Mouse (Mus musculus): ENCODE results near the gene Setd5.

Setd5 gene

GRCm38 (mm10) chr6:113054552-113055107 lies 22.5 kb upstream of the Setd5 start:
- DNase-seq (ENCODE audit: low read depth, low spot score) = no peak

- no peak for DNase-seq (ENCODE audit: low read depth, low spot score)
These were observed 16.1 kb upstream of the Setd5 start for GRCm38 (mm10) chr6:113060892-113061563.

DNA sequence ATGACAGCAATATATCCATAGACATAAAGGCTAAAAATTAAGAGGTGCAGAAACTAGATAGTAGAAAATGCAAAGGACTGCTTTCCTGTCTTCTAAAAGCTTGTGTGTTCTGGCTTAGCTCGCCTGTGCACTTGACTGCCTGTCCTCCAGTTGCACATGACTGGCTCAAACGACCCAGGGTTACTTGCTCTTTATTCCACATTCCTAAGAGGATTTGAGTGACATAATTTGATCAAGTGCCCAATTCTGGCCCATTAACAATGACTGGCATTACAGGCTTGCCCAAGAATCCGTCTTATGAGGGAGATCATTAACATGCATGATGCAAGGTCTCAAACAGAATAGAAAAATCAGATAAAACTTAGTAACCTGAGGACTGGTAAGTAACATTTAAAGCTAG lies 14.9 kb upstream of the Setd5 start:
- no peak for DNase-seq (ENCODE audit: low read depth, low spot score)

DNA sequence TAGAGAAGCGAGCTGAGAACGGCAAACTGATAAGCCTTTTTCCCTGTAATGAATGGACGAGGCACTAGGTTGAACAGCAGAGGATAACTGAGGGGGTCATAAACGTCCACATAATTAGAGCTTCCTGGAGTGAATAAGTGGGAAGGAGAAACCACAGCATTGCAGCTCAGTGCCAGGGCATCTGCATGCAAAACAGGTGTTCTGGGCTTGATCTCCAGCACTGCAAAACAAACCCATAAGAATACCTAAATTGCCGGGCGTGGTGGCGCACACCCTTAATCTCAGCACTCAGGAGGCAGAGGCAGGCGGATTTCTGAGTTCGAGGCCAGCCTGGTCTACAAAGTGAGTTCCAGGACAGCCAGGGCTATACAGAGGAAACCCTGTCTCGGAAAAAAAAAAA lies 13.8 kb upstream of the Setd5 start:
- DNase-seq (ENCODE audit: low read depth, low spot score) = no peak

GRCm38 (mm10) chr6:113065186-113065585 lies 12.0 kb upstream of the Setd5 start:
- DNase-seq (ENCODE audit: low read depth, low spot score) = no peak

- DNase-seq (ENCODE audit: low read depth, low spot score) = no peak
These were observed 8.0 kb upstream of the Setd5 start for GRCm38 (mm10) chr6:113069154-113069553.

DNA sequence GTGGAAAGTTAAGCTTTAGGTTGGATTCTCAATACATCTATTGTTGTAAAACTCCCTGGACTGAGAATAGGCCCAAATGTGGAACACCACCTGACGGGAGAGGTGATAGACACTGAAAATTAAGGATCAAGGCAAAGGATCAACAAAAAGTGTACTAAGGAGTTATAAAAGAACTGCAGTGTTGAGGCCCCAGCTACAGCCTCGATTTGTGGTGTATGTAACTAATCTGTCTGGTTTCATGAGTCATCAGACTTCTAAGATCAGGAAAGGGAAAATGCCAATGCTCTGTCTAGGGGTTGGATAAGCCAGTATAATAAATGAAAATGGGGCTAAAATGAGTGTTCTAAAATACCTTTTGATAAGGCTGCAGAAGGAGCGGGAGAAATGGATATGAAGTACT lies 1.9 kb upstream of the Setd5 start:
- peak; percentile 30 for DNase-seq (ENCODE audit: low read depth, low spot score)

- DNase-seq (ENCODE audit: low read depth, low spot score) = peak; percentile 89
These were observed 1.0 kb upstream of the Setd5 start for GRCm38 (mm10) chr6:113076012-113076685.

- no peak for DNase-seq (ENCODE audit: low read depth, low spot score)
These were observed 435 bp downstream of the Setd5 start for GRCm38 (mm10) chr6:113077569-113078030.

- DNase-seq (ENCODE audit: low read depth, low spot score) = peak; percentile 49
These were observed 1.0 kb downstream of the Setd5 start for GRCm38 (mm10) chr6:113078031-113078721.

GRCm38 (mm10) chr6:113079492-113079891 lies 2.3 kb downstream of the Setd5 start:
- DNase-seq (ENCODE audit: low read depth, low spot score) = no peak

DNA sequence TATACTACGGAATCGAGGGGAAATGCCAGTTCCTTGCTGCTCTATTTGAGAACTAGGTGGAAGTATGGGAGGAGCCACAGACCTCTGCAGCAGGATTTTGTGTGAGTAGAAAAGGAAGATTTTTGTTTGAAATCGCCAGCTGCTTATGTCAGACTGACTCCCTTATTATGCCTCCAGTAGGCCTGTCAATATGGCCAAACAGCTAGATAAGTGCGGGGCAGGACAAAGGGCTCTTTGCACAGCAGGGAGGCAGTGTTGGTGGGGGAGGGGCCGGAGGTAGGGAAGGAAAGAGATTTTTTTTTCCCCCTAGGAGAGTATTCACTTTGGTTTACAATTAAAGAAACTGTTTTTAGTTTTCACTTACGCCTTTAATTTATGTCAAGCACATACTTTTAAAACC lies 5.1 kb downstream of the Setd5 start:
- no peak for DNase-seq (ENCODE audit: low read depth, low spot score)

- DNase-seq (ENCODE audit: low read depth, low spot score) = no peak
These were observed 7.4 kb downstream of the Setd5 start for GRCm38 (mm10) chr6:113084590-113084989.

DNA sequence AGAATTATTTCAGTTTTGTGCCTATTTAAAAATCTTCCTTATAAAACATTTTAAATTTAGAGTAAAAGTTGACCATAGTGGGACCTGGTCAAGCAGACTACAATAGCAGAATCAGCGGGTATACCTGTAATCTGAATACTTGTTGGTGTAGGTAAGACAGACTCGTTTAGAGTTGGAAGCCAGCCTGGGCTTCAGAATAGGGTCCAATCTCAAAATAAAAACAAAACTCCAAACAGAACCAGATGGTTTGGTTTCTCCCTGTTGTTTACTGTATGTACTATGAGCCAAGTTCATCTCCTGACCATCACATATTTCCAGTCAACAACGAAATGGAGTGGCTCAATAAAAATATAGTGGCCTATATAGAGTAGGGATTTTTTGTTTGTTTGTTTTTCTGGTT lies 16.0 kb downstream of the Setd5 start:
- DNase-seq (ENCODE audit: low read depth, low spot score) = no peak

GRCm38 (mm10) chr6:113095547-113095946 lies 18.4 kb downstream of the Setd5 start:
- no peak for DNase-seq (ENCODE audit: low read depth, low spot score)

DNA sequence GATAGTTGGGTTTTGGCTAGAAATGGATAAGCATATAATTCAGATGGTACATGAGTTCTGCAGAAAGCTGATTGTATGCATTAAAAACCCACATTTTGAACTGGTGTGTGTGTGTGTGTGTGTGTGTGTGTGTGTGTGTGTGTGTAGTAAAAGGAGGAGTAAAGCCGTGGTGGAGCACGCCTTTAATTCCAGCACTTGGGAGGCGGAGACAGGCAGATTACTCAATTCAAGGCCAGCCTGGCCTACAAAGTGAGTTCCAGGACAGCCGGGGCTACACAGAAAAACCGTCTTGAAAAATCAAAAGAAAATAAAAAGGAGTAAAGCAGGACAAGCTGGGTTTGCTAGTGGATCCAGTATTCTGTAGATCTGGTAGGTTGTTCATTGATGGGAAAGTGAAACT lies 20.5 kb downstream of the Setd5 start:
- DNase-seq (ENCODE audit: low read depth, low spot score) = no peak

DNA sequence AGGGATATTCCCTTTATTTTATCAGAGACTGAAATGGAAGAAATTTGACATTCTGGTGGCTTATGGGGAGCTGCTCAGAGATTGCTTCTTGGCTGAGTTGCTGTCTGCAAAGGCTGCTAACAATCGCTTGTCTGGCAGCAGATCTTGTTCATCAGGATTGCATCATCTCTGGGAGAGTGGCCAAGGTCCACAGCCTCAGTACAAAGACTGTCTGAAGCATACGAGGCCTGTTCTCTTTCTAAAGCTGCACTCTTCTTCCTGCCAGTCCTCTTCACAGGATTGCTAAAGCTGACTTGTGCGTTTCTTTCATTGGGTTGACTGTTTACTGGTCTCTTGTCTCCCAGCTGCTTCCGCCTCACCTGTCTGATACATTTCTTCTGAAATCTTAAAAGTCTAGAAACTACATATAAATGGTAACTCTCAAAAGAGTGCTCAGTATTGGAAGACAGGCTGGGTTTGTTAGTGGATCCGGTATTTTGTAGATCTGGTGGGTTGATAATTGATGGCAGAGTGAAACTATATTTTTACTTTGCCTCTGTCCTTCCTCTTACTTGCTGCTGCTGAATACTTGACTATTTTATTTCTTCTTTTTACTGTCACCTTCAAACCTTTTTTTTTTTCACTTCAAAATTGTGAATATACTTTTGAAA lies 22.6 kb downstream of the Setd5 start:
- DNase-seq (ENCODE audit: low read depth, low spot score) = no peak

- DNase-seq (ENCODE audit: low read depth, low spot score) = no peak
These were observed 25.4 kb downstream of the Setd5 start for GRCm38 (mm10) chr6:113102541-113102940.

DNA sequence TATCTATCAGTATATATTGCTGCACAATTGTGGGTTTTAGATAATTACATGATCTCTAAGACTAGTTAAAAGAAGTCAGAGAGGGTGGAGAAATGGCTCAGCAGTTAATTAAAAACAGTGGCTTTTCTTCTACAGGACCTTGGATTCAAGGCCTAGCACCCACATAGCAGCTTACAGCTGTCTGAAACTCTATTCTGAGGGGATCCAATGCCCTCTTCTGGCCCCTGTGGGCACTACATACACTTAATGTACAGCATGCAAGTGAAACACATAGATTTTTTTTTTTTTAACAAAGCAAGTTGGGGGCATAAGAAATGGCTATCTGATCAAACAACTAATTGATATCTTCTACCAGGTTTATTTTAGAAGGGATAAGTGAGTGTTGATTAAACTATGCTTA lies 26.6 kb downstream of the Setd5 start:
- DNase-seq (ENCODE audit: low read depth, low spot score) = peak; percentile 25

GRCm38 (mm10) chr6:113109378-113109777 lies 32.2 kb downstream of the Setd5 start:
- no peak for DNase-seq (ENCODE audit: low read depth, low spot score)

DNA sequence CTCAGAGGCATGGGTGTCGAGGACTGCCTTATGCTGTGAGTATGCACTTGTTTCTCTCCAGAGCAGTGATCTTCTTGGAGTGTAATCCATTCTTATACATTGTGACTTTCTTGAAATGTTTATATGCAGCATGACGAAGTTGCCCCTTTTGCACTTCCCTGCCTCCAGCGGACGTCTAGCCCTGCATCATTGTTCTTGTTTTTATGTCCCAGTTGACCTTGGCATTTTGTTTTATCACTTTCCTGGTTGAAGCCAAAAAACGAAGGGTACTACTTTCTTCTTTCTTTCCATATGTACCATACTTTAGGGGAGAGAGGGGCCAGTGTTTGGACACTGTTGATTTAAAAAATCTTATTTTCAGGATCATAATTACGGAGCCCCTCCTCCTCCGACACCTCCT lies 32.8 kb downstream of the Setd5 start:
- DNase-seq (ENCODE audit: low read depth, low spot score) = no peak

- no peak for DNase-seq (ENCODE audit: low read depth, low spot score)
These were observed 43.6 kb downstream of the Setd5 start for GRCm38 (mm10) chr6:113120806-113121205.

Data from c-Kit-negative CD71-positive TER-119-positive erythroid progenitor cells, embryonic 14.5 days (primary cell).